Mouse (Mus musculus) C2C12 (cell line): ENCODE data around the gene Ctsk. TPM values are rescaled to one million over a fixed set of nuclear protein-coding genes. Genes with fewer than 3 reads are reported as not detected.

ENCODE experiments used
- H3K27me3 ChIP-seq: one replicate; pipeline ENCODE4 v1.6.1; 2011; ENCODE audit not compliant: control insufficient read depth, insufficient read depth, insufficient read length
- H3K36me3 ChIP-seq: one replicate; pipeline ENCODE4 v1.6.1; 2011; ENCODE audit not compliant: control insufficient read depth, insufficient read depth
- H3K4me3 ChIP-seq: one replicate; pipeline ENCODE4 v1.5.1; 2011; ENCODE audit warnings: mild to moderate bottlenecking, control low read depth; ENCODE audit not compliant: poor library complexity, insufficient read depth, severe bottlenecking
- H3K79me2 ChIP-seq: one replicate; pipeline ENCODE4 v1.6.1; 2011; ENCODE audit not compliant: control insufficient read depth, insufficient read depth
- H3K79me3 ChIP-seq: one replicate; pipeline ENCODE4 v1.6.1; 2011; ENCODE audit warnings: low read depth, control low read depth
- H3ac ChIP-seq: one replicate; pipeline ENCODE3; 2011; ENCODE audit warnings: low read depth; ENCODE audit not compliant: control insufficient read depth, insufficient read length
- CEBPB ChIP-seq: IDR thresholded peaks from one replicate; pipeline ENCODE4 v1.6.1; 2011; ENCODE audit warnings: low read depth, mild to moderate bottlenecking, control low read depth, moderate library complexity
- CTCF ChIP-seq: IDR thresholded peaks from one replicate; pipeline ENCODE4 v1.5.1; 2011; ENCODE audit not compliant: control insufficient read depth, insufficient read depth, insufficient read length
- FOSL1 ChIP-seq: IDR thresholded peaks from one replicate; pipeline ENCODE4 v1.8.0; 2011; ENCODE audit warnings: mild to moderate bottlenecking, low read length; ENCODE audit not compliant: poor library complexity, insufficient read depth, severe bottlenecking
- MAX ChIP-seq: IDR thresholded peaks from one replicate; pipeline ENCODE4 v1.6.1; 2011; ENCODE audit warnings: mild to moderate bottlenecking, control low read depth
- MYOD1 ChIP-seq: IDR thresholded peaks from one replicate; pipeline ENCODE4 v1.6.1; 2011; ENCODE audit warnings: low read depth; ENCODE audit not compliant: control insufficient read depth, insufficient read length
- MYOG ChIP-seq: IDR thresholded peaks from one replicate; pipeline ENCODE4 v1.6.1; 2011; ENCODE audit not compliant: control insufficient read depth, insufficient read length; ENCODE audit errors: extremely low read depth
- USF1 ChIP-seq: IDR thresholded peaks from one replicate; pipeline ENCODE4 v1.6.1; 2011; ENCODE audit warnings: low read depth, mild to moderate bottlenecking, control low read depth, moderate library complexity
- polyA plus RNA-seq: library from polyadenylated mRNA; unstranded; fragments of >200 nt; fragmentation: generic; extraction: Trizol; gene quantifications from one replicate; pipeline ENCODE4 v1.2.1, GENCODE M21; 2012; ENCODE audit warnings: missing spikeins

Gene Ctsk
- polyA plus RNA-seq, 1 experiment: 0.07 TPM

GRCm38 (mm10) chr3:95518891-95519290, 19.8 kb downstream of the Ctsk start:
- no peaks in the 10 kb centered on the region for H3K36me3 ChIP-seq
- H3ac ChIP-seq: no peak overlapping the region
- no peaks in the 10 kb centered on the region for H3K27me3 ChIP-seq
- TF ChIP-seq CEBPB (no peak), USF1 (no peak), MYOG (no peak), FOSL1 (no peak), MAX (no peak), CTCF (no peak), MYOD1 (no peak)
- H3K4me3 ChIP-seq: no peak overlapping the region
- H3K79me3 ChIP-seq: no peaks in the 10 kb centered on the region
- H3K79me2 ChIP-seq: no peaks in the 10 kb centered on the region

GRCm38 (mm10) chr3:95519315-95519714, 20.3 kb downstream of the Ctsk start:
- H3ac ChIP-seq: no peak overlapping the region
- TF ChIP-seq USF1: no peak
- TF ChIP-seq FOSL1: no peak
- no peak for TF ChIP-seq MYOG
- TF ChIP-seq CEBPB: no peak
- no peak for TF ChIP-seq CTCF
- TF ChIP-seq MAX: no peak
- no peak for TF ChIP-seq MYOD1
- no peaks in the 10 kb centered on the region for H3K79me2 ChIP-seq

GRCm38 (mm10) chr3:95520100-95520499, 21.0 kb downstream of the Ctsk start:
- no peaks in the 10 kb centered on the region for H3K79me3 ChIP-seq
- H3K36me3 ChIP-seq: no peaks in the 10 kb centered on the region
- H3ac ChIP-seq: no peak overlapping the region
- H3K79me2 ChIP-seq: no peaks in the 10 kb centered on the region
- H3K4me3 ChIP-seq: no peak overlapping the region
- no peaks in the 10 kb centered on the region for H3K27me3 ChIP-seq
- TF ChIP-seq MYOG: no peak
- no peak for TF ChIP-seq CTCF
- TF ChIP-seq MAX: no peak
- TF ChIP-seq CEBPB: no peak
- no peak for TF ChIP-seq MYOD1
- no peak for TF ChIP-seq FOSL1
- TF ChIP-seq USF1: no peak

More at GRCm38 (mm10) chr3:95519315-95519714, 20.3 kb downstream of the Ctsk start:
- H3K27me3 ChIP-seq: no peaks in the 10 kb centered on the region
- H3K36me3 ChIP-seq: no peaks in the 10 kb centered on the region
- H3K4me3 ChIP-seq: no peak overlapping the region
- H3K79me3 ChIP-seq: no peaks in the 10 kb centered on the region

- Histone ChIP-seq H3K36me3 (no peaks in the 10 kb centered on the region), H3K79me2 (no peaks in the 10 kb centered on the region), H3K27me3 (no peaks in the 10 kb centered on the region), H3ac (no peak overlapping the region), H3K79me3 (no peaks in the 10 kb centered on the region), H3K4me3 (no peak overlapping the region)
- no peak for TF ChIP-seq CTCF
- no peak for TF ChIP-seq FOSL1
- TF ChIP-seq MYOD1: no peak
- TF ChIP-seq MAX: no peak
- TF ChIP-seq MYOG: no peak
- no peak for TF ChIP-seq USF1
- TF ChIP-seq CEBPB: no peak
Observed at GRCm38 (mm10) chr3:95521168-95521567, 22.1 kb downstream of the Ctsk start.

GRCm38 (mm10) chr3:95523662-95524061, 24.6 kb downstream of the Ctsk start:
- no peaks in the 10 kb centered on the region for H3K79me3 ChIP-seq
- H3K36me3 ChIP-seq: no peaks in the 10 kb centered on the region
- no peak overlapping the region for H3K4me3 ChIP-seq
- no peak overlapping the region for H3ac ChIP-seq
- no peaks in the 10 kb centered on the region for H3K79me2 ChIP-seq
- H3K27me3 ChIP-seq: no peaks in the 10 kb centered on the region
- TF ChIP-seq MYOG (no peak), USF1 (no peak), CEBPB (no peak), CTCF (no peak), FOSL1 (no peak), MYOD1 (no peak), MAX (no peak)

- H3K79me2 ChIP-seq: no peaks in the 10 kb centered on the region
- no peak overlapping the region for H3K4me3 ChIP-seq
- H3ac ChIP-seq: no peak overlapping the region
- H3K27me3 ChIP-seq: no peaks in the 10 kb centered on the region
- H3K36me3 ChIP-seq: no peaks in the 10 kb centered on the region
- no peaks in the 10 kb centered on the region for H3K79me3 ChIP-seq
- TF ChIP-seq CTCF (no peak), CEBPB (no peak), MYOD1 (no peak), FOSL1 (no peak), MAX (no peak), MYOG (no peak), USF1 (no peak)
Observed at GRCm38 (mm10) chr3:95524673-95525072, 25.6 kb downstream of the Ctsk start.
